Mouse (Mus musculus) retina, adult 2 months (tissue): ENCODE data around the gene Osbp2.

Experiments used
- DNase-seq: peaks from one replicate; pipeline ENCODE4 v3.0.0-alpha.2; 2012; ENCODE audit warnings: low read depth, low spot score

Osbp2 gene

DNA sequence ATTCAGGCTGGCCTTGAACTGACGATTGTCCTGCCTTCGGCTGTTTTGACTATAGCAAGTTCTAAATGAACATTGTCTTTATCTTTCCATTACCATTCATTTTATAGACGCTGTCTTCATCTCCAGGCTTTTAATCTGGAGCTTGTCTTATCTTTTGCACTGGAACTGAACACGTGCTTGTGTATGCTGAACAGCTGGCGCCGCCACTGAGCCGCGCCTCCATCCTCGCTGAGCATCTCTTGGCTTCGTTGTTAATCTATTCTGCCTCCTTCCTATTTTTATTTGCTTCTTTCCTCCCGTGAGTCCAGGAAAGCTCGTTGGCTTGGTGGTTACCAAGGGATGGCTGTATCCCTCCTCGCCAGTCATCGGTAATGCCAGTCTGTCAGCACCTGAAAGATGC is 153.5 kb downstream of the Osbp2 start:
- DNase-seq = no peak

DNA sequence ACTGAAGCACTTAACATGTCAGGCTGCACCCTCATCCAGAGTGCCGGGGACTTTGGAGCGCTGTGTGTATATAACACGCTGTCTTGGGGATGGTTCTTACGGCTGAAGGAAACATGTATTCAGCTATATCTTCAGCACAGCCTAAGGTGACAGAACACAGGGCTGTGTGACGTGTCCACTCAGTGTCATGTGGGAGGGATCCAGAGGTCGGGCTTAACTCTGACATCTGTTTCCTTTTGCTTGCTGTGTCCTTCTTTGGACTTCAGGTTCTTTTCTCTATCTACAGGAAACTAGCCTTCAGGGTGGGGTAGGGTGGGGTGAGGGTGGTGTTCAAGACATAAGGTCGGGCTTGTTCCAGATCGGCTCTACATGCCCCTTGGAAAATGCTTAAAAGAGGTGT is 156.6 kb downstream of the Osbp2 start:
- no peak for DNase-seq

DNA sequence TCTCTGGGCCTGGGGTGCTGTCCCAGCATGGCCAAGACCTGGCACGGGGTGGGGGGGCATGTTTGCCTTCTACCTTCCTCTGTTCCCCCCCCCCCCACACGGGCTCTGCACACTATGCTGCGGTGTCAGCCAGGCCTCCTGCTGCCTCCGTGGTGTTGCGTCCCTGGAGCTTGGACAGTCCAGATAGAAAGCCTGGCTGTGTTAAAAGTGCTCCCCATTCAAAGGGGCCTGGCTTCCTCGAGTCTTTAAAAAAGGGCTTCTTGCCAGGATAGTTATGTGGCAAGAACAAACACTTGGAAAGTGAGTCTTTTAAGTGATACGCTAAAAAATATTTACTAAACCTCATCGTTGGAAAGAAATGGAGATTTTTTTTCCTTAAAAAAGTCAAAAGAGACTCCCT is 159.3 kb downstream of the Osbp2 start:
- DNase-seq = no peak

DNA sequence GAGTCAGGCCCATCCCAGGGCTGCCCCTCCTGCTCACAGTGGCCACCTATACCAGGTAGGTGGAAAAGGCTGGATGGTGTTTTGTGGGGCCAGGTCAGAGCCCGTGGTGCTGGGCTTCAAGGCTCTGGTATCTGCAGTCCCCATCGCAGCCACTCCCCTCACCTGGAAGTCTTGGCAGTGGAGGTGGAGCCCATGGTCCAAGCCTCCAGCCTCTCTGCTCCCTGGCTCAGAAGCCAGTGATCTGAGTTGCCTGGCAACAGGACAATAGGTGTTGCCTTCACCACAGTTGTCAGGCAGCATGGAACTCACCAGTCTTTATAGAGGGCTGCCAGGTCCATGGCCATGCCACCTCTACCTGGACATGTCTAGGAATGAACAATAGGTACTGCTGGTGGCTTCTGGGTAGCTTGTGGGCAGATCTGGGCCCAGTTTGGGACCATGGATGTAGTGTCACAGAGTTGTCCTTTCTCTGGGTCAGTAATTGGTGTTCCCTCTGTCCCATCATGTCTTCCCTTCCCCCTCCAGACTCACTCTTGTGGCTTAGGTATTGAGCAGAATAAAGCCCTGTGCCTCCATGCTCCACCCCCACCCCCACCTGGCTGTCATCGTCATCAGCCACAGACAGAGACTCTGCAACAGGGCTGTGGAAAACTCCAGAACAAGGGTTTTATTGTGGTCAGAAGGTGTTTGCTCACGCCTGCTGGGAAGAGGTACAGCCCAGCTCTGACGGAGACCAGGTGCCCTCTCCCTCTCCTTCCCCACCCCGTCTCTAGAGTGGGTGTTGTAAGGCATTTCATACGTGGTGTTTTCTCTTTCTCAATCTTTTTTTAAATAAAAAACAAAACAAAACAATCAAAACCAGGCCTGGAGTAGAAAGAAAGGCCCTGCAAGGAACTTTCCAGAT is 160.4 kb downstream of the Osbp2 start:
- DNase-seq = no peak

DNA sequence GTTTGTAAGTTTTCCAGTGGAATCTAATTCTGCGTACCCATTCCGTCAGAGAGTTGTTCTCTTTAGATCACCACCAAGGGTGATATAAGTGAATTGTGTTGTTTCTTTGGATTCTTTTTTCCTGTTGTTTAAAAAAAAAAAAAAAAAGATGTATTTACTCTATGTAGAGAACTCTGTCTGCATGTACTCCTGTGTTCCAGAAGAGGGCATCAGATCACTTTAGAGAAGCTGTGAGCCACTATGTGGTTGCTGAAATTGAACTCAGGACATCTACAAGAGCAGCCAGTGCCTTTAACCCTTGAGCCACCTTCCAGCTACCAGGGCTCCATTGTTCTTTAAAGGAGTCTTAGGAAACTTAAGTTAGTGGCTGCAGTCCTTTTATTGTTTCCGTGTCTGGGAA is 166.3 kb downstream of the Osbp2 start:
- DNase-seq = no peak

DNA sequence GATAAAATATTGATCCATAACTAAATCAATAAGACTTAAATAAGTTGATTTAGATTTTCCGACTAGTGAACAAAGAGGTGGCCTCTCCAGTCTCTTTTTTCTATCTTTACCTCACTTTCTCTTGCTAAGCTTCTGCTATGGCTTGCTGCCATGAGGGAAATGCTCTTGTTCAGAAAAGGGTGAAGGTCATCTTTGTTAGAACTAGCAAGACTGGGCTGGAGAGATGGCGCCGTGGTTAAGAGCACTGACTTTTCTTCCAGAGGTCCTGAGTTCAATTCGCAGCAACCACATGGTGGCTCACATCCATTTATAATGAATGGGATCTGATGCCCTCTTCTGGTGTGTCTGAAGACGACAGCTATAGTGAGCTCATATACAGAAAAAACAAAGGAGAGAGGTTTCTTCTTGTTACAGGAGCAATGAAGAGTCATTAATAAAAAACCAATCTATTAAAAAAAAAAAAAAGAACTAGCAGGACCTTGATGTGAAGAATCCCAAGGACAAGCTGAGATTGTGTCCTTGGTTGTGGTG is 167.6 kb downstream of the Osbp2 start:
- DNase-seq = no peak

DNA sequence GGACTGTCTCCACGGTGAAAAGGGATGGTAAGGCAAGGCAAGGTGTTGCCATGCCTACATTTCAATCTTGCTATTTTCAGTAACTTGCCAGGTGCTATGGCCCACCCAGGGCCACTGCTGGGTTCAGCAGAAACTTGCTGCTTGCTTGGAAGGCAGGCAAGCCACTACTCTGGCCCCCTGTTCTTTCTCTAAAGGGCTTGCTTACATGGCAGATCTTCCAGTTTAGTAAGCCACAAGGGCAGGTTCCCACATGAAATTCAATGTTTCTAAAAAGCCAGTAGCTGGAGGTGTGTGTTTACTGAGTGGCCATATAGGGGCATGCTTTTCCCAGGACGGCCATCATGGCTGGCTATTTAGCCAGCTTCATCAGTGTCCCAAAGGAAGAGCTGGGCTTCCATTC is 172.0 kb downstream of the Osbp2 start:
- no peak for DNase-seq

DNA sequence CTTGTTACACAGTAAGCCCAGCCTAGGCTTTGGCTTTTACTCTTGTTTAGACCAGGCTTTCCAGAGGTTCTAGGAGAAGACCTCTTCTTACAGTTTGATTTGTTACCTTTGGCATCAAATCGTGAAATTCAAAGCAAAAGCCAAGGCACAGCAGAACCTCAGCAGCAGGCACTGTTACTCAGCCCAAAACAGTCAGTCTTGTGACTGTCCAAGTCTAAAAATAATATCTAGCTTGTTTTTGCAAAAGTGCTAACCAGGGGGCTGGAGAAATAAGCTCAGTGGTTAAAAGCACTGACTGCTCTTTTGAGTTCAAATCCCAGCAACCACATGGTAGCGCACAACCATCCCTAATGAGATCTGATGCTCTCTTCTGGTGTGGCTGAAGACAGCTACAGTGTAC is 176.8 kb downstream of the Osbp2 start:
- DNase-seq = no peak

DNA sequence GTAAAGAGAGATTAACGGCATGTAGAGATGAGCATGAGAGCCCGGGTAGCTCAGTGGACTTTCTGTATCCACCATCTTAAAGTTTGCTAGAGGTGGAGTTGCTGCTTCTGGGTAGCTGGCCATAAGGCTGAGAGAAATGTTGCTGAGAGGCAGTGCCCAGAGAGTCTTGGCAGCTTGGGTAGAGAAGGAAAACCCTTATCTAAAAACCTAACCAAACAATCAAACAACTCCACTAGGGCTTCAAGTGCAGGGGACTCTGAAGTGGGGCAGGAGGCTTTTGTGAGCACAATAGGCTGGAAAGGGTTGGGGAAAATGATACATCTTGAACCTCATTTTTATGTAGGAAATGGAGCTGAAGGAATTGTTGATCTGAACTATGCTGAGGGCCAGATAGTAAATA is 177.4 kb downstream of the Osbp2 start:
- no peak for DNase-seq

DNA sequence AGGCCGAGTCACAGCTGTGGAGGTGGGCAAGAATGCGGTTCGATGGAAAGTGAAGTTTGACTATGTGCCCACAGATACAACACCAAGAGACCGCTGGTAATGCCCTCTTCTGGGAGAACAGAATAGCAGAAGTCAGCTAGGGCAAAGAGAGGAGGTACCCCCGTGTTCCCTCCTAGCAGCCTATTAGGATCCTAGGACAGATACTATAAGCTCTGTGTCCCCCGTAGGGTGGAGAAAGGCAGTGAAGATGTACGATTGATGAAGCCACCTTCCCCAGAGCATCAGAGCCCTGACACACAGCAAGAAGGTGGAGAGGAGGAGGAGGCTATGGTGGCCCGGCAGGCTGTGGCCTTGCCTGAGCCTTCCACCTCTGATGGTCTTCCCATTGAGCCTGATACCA is 178.3 kb downstream of the Osbp2 start:
- no peak for DNase-seq

DNA sequence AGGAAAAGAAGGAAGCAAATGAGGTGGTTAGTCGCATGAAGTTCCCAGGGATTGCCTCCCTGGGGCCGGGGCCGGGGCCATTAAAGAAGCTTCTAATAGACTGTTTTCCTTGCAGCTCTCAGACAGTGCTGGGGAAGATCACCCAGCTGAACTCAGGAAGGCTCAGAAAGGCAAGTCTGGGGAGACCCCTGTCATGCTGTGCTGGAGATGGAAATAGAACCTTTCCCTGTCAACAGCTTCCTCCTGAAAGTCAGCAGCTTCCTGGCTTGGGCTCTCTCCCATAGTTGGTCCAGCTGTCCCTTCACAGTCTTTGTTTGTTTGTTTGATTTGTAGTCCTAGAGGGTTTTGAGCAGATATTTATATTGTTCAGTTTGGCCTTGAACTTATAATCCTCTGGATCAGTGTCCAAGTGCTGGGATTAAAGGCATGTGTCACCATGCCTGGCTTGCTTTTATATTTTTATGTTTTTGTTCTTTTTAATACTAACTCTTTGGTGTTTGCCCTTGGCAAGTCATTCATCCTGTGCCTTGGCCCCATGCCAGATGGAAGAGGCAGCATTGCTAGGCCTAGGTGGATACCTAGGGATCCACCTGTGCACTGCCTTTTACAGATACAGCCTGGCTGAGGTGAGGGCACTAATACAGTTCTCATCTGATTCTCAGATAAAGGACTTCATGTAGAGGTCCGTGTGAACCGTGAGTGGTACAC is 178.8 kb downstream of the Osbp2 start:
- no peak for DNase-seq

DNA sequence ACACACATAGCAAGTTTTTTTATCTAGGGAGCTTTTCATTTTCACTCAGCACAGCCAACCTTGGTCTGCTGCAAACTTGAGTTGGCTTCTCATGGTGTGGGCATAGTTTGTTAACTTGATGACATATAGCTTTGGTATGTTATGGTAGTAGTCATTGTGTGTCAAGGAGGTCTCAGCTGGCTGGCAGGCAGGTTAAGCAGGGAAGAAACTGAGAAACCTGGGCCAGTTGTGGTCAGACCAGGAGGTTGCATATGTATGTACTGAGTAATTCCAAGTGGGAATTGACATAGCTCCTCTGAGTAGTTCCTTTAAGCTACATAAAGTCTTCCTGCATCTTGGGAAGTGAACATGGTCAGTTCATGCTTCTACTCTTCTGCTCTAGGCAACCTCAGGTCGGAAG is 179.5 kb downstream of the Osbp2 start:
- DNase-seq = no peak

DNA sequence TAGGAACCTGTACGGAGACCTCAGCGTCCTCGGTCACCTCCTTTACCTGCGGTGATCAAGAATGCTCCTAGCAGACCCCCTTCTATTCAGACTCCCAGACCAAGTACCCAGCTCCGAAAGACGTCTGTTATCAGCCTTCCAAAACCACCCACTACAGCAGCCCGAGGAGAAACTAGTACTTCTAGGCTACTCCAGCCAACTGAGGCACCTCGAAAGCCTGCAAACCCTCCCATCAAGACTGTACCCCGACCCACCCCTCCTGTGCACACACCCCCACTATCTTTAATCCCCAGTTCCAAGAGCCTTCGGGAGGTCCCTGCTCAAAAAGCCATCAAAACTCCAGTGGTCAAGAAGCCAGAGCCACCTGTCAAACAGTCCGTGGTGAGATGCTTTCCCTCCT is 180.0 kb downstream of the Osbp2 start:
- DNase-seq = no peak

DNA sequence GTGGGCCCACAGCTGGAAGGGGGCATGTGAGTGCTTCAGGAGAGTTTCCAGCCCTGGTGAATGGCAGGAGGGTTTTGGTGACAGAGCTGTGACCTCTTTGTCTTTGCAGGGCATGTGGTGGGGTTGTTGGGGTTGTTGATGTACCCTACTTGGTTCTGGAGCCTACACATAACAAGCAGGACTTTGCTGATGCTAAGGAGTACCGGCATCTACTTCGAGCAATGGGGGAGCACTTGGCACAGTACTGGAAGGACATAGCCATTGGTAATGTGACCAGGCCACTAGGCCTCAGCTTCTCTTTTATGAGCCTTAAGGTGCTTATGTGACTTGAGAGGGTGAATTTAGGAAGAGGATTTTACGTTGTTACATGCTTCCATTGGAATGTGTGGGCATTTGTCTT is 183.9 kb downstream of the Osbp2 start:
- no peak for DNase-seq

DNA sequence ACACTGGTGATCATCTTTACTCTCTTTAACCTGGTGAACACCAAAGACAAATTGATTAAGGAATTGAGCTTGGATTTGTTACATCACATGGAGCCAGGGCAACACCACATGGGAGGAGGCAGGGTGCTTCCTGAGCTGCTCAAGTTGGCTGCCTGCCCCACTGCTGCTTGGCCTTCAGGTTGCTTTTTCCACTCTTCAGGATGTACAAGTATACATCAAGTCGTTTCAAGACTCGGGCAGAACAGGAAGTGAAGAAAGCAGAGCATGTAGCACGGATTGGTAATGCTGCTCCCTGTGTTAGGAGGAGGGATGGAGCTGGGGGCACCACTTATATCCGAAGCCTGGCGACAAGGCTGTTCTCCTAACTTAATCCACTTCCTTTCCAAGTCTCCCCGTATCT is 186.5 kb downstream of the Osbp2 start:
- DNase-seq = no peak

DNA sequence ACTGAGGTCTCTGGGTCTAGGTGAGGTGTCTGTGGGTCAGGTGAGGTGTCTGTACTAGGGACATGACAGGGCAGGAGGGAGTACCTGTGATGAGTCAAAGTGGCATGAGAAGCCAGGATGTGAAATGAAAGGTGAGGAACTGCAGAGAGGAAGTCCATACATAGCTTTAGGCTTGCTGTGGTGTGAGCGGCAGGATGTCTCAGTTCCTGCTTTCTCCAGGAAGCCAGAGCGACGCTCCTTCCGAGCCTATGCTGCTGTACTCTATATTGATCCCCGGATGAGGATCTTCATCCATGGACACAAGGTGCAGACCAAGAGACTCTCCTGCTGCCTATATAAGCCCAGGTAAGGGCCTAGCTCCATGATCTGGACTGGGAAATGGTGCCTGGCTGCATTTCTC is 187.3 kb downstream of the Osbp2 start:
- no peak for DNase-seq

DNA sequence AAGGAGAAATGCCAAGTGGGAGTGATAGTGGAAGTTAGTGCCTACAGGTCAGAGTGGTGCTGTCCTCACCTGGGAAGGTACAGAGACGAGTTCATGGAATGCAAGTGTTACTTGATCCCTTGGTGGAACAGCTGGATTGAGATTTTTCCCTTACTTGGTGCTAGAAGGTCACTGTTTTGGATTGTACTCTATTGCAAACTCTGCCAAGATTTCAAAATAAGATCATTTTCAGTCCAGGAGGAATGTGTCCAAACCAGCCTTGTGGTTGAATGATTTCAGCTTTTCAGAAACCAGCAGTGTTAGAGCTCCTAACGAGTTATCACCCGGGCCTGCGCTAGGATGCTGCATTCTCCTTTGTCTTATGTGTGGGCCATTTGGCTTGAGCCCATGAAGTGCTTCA is 189.2 kb downstream of the Osbp2 start:
- DNase-seq = no peak

DNA sequence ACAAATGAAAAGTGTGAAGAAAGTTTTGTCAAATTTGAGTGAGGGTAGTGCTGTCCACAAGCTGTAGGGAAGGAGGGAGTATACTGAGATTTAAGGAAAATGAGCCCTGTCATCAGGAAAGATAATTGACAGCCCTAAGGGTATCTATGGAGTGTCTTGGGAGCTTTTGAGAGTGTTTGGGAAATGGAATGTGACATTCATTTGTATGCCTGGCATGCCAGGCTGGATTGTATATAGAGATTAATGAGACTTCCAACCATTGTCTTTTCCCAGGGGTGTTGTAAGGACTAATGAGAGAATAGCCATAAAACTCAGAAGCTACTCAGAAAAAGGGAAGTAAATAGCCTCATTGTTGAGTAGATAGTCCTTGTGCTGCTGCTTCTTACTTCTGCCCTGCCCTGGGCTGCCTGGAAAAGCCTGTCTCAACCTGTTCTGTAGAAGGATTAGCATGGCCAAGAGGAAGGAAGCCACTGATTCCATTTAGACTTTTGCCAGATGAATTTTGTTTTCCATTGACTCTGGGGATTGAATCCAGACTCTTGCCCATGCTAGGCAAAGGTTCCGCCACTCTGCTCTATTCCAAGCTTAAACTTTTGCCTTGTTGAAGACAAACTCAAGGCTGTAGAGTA is 192.6 kb downstream of the Osbp2 start:
- DNase-seq = no peak

DNA sequence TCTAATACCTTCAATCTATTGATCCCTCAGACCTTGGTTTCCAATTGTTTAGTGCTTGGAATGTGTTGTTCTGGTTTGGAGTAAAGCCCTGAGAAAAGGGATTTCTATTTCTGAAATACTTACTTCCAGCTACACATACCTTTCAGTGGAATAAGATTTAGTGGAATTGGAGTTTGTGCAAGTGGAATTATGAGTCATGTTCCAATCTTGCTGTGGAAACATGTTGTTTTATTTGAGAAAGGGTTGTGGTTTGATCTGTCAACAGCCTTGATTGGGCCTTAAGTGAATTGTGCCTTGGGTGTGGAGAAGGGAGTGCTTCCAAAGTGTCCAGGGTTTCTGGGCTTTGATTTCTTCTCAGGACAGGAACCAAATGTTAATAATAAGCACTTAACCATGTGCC is 193.9 kb downstream of the Osbp2 start:
- DNase-seq = no peak

DNA sequence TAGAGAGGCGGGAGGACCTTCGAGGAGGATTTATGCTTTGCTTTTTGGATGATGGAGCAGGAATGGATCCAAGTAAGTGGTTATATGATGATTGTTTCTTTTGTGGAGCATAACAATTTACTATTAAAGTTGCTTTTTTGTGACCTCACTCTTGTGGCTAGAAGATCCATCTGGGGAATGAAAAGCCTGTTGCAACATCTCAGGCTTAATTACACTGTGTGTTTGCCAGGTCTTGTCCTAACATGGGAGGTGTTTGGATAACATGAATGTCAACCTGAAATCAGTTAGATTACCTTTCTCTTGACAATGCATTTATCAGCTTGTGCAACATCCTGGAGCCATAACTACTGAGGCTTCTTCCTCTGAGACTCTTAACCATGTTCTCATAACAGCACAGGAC is 194.9 kb downstream of the Osbp2 start:
- no peak for DNase-seq

DNA sequence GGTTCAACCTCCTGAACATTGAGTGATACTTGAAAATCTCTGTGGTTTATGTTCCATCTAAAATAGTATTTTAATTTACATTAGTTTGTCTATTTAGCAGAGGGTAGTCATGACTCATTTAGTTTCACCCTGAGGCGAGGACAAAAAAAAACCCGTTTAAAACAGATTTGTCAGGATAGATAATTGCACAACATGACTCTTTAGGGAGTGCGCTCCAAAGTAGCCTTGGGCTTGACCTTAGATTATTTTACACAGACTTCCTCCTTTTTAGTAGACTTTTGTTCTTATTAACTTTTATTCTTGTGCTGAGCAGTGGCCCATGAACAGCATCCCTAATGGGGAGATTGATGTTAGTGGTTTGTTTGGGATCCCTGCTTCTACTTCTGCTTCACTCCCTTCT is 196.2 kb downstream of the Osbp2 start:
- DNase-seq = no peak

DNA sequence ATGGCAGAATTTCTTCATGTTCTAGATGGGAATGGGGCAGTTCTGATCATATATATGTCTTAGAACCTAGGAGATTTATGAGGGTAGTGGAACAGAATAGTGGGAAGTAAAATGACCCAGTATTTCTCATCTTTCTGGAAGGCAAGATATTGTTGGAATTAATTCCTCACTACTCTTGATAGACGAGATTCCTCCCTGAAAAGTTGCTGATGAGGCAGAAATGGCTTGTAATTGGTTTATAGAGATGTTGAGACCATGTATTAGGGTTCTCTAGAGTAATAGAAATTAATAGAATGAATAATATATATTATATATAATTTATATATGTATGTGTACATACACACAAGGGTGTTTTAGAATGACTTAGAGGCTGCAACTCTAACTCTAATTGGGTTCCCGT is 201.7 kb downstream of the Osbp2 start:
- no peak for DNase-seq
